Mouse (Mus musculus) adrenal gland, postnatal 4 days (tissue): ENCODE data around the gene Rab14. TPM values are rescaled to one million over a fixed set of nuclear protein-coding genes. Genes with fewer than 3 reads are reported as not detected.

Source experiments
- DNase-seq, 2 experiments: peaks; one replicate each; pipeline ENCODE4 v3.0.0; 2021 to 2022; ENCODE audit warnings: low spot score in 2 of 2, mixed read lengths in 2 of 2
- long read RNA-seq, 2 experiments: library from polyadenylated mRNA; stranded (forward); transcript quantifications; one replicate each; pipeline ENCODE4 v2.0.0; 2021
- total RNA-seq, 2 experiments: library from RNA; stranded (reverse); gene quantifications; 2 replicates each; pipeline ENCODE4 v1.2.3; 2021

Gene Rab14
- total RNA-seq: 100 to 1,000 TPM; 213 to 230 TPM
- long read RNA-seq, experiment 1, transcript Rab14-201 (8 exons, 3,081 nt): major isoform, 149 of 193 reads
- long read RNA-seq, experiment 1, partial matches to known transcripts: 14 of 193 reads
- long read RNA-seq, experiment 1, other reads (novel, unspliced or antisense): 30 of 193 reads
- long read RNA-seq, experiment 2, full-length matches to known transcripts: 228 of 296 reads
- long read RNA-seq, experiment 2, partial matches to known transcripts: 12 of 296 reads
- long read RNA-seq, experiment 2, other reads (novel, unspliced or antisense): 56 of 296 reads

GRCm38 (mm10) chr2:35200898-35201668 is at the start of gene Rab14:
Gene Rab14, minus strand, starts transcription at chr2:35201120.
- peak; percentile 100 for DNase-seq

- no peak for DNase-seq
These were observed 46.8 kb upstream of the Rab14 start for GRCm38 (mm10) chr2:35247763-35248162.

- no peak for DNase-seq
These were observed 43.3 kb upstream of the Rab14 start for GRCm38 (mm10) chr2:35244241-35244640.

GRCm38 (mm10) chr2:35235021-35235420 is 34.1 kb upstream of the Rab14 start:
- no peak for DNase-seq

- no peak for DNase-seq
These were observed 33.0 kb upstream of the Rab14 start for GRCm38 (mm10) chr2:35233898-35234297.

DNA sequence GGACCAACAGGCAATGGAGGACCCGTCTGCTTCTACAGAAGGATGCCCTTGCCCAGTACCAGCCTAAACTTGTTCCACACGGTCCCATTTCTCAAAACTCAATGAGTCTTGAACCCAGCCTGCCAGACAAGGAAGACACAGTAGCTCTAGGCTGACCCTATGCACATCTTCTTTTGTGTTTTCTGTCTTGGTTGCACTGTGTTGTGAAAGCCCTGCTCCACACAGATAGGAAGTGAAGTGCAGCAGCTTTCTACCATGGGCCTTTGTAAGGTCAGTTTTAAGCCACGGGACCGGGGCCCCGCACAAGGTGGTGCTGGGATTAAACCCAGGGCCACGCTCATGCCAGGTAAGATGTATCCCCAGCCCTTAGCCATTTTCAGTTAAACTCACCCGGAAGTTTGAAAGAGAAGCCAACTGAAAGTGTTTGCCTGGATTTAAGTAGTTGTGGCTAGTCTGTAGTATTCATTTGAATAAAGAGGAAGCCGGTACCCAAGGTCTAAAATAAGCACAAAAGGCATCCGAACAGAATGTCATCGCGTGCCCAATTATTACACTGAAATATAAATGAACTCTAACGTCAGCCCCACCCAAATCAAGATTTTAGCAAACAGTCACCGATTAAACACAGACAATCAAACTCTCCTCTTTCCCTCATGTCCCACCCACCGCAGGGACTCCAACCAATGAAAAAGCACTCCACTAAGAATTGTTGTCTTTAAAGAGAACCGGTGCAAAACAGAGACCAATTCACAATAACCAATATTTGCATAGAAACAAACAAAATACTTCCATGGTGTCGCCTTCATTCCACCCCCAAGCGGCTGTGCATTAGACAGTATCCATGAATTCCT is 31.9 kb upstream of the Rab14 start:
- no peak for DNase-seq

DNA sequence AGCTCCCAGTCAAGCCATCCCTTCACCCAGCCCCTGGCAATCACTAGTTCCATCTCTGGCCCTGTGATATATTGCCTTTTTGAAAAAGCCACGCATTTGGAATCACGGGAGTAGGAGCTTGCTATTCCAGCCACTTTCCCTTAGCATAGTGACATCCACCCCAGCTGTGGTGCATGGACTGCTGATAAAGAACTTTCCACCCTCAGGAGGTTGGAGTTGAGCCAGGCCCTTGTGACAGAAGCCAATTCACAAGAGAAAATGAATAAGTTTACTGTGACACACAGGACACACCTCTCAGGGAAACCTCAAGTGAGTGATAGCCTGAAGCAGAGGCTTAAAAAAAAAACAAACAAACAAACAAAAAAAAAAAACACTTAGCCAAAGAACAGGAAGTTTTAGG is 31.0 kb upstream of the Rab14 start:
- no peak for DNase-seq

DNA sequence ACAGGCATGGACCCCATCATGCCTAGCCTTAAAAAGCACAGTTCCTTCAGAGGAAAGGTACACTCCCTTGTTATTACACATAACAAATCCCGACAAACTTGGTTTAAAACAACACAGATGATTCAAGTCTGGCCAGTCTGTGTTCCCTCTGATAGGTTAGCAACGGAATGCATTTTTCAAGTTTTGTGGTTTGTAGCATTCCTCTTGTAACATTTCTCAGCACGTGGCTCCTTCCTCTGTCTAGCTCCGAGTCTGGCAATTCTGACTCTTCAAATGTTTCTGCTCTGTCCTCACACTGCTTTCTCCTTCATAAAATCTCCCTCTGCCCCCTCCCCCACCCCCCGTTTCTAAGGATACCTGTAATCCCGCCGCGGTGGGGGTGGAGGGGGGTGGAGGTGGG is 29.3 kb upstream of the Rab14 start:
- DNase-seq: no peak

- DNase-seq: no peak
These were observed 27.2 kb upstream of the Rab14 start for GRCm38 (mm10) chr2:35228145-35228544.

GRCm38 (mm10) chr2:35224285-35224684 is 23.4 kb upstream of the Rab14 start:
- DNase-seq: no peak

- DNase-seq: no peak
These were observed 22.0 kb upstream of the Rab14 start for GRCm38 (mm10) chr2:35222822-35223391.

- no peak for DNase-seq
These were observed 17.8 kb upstream of the Rab14 start for GRCm38 (mm10) chr2:35218736-35219135.

- DNase-seq: no peak
These were observed 15.8 kb upstream of the Rab14 start for GRCm38 (mm10) chr2:35216701-35217100.

- no peak for DNase-seq
These were observed 14.4 kb upstream of the Rab14 start for GRCm38 (mm10) chr2:35215363-35215762.

DNA sequence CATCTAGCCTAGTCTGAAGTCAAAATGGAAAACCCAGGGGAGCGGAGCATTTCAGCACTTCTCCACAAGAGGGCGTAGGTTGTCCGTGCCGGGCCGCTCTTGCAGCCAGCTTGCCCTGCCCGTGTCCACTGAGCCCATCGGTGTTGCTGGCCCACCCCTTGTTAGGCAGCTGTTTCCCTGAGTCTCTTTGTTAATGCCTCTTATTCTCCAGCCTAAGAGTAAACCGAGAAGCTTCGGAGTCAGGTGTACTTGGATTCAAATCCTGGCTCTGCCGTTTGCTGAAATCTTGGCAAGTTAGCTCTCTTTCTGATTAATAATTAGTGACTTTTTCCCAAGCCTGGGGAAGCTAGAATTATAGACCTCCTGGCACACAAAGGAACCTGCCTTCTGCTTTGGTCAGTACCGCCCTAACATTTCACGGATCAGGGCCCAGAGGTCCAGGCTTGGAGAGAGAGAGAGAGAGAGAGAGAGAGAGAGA is 14.0 kb upstream of the Rab14 start:
- peak; percentile 69 to 73 for DNase-seq

DNA sequence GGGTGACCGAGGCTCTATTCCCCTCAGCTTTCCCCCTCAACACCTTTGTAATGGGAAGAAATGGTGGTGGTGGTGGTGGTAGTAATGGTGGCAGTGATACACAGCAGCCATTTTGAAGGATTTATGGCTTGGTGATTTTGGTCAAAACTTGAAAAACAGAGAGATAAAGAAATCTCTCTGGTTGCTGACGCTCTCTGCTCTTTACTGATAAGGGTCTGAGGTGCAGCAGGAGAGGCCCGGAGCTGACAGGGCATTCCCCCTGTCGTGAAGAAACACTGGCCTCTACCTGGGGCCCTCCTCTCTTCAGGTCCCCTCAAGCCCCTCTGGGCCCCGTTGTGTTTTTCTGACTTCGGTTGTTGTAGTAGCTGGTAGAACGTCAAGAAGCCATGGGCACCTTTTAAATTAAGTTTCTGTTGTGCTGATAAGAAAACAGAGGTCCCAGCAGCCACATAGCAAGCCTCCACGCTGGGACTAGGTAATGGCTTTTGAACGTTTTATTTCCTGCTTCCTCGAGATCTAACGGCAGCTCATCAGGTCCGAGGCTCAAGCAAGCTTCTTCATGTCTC is 12.5 kb upstream of the Rab14 start:
- DNase-seq: no peak

DNA sequence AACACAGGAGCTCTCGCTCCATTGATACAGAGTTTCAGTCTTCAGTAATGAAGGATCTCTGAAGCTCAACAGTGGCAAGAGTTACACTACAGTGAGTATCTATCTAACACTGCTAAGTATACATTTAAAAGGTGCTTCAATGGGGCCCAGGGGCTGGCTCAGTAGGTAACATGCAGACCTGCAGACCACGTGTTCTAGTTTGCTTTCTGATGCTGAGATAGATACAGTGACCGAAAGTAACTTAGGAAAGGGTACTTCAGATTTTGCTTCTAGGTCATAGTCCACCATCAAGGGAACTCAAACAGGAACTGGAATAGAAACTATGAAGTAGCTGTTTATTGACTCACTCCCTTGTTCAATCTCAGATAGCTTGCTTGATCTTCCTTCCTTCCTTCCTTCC is 10.8 kb upstream of the Rab14 start:
- no peak for DNase-seq

DNA sequence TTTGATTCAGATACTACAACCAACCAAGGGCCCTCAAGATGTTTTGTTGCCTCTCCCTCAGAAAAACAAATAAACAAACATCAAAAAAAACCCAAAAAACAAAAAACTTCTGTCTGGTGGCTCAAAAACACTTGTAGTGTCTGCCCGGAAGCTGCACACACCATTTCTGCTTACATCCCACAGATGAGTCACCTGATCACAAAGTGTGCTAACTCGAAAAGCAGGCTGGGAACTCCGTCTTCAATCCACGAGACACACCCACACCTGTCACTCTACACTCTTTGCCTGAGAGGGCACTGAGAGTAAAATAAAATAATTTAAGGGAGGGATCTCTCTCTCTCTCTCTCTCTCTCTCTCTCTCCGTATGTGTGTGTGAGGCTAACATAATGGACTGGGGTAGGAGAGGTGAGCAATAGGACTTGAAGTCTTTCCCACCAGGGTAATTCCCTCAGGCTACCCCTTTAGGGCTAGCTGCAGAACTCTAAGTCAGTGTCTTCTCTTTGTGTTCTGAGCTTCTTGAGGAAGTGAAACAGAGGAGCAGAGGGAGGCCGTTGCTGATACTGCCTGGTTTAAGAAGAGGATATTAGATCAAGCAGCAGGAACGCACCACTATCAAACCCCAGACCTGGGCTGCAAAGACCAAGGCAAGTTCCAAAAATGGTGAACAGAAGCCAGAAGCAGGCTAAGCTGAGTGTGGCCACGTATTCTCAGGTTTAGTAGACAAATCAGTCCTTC is 8.2 kb upstream of the Rab14 start:
- no peak for DNase-seq

- no peak for DNase-seq
These were observed 7.1 kb upstream of the Rab14 start for GRCm38 (mm10) chr2:35208054-35208453.

DNA sequence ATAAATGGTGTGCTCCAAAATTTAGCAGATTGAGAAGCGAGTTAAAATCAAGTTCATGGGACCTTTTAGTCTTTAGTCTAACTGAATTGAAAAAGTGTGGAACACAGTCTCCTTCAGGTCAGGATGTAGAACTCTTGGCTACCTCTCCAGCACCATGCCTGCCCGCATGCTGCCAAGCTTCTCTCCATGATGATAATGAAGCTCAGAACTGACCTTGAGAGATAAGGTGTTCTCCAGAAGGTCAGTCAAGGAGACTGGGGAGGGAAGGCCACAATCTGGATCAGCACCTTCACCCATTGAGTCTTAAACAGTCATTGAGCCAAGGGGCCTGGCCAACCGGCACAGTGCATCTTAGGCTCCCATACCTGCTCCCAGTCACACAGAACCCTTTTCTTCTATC is 5.8 kb upstream of the Rab14 start:
- DNase-seq: no peak
